Mouse (Mus musculus) neural tube, embryonic 12.5 days (tissue): ENCODE measurements around the gene Rpgrip1. TPM values are rescaled to one million over a fixed set of nuclear protein-coding genes. Genes with fewer than 3 reads are reported as not detected.

Experiments used
- ATAC-seq: fragments of 200-750 bp; cut with Nextera tagmentation; 2 replicates; pipeline ENCODE4 v1.8.0; 2017; ENCODE audit warnings: low read depth, mild to moderate bottlenecking, moderate TSS enrichment, moderate library complexity; ENCODE audit not compliant: low FRiP score
- H3K27ac ChIP-seq: fragments of 300-500 bp; sonication (generic); 2 replicates; pipeline ENCODE4 v1.5.1; 2016
- H3K27me3 ChIP-seq: fragments of 300-500 bp; sonication (generic); replicated peaks from 2 replicates; pipeline ENCODE4 v1.6.1; 2016; ENCODE audit warnings: mild to moderate bottlenecking
- H3K36me3 ChIP-seq: fragments of 300-500 bp; sonication (generic); 2 replicates; pipeline ENCODE4 v1.6.1; 2016; ENCODE audit warnings: mild to moderate bottlenecking
- H3K4me1 ChIP-seq: fragments of 300-500 bp; sonication (generic); 2 replicates; pipeline ENCODE4 v1.6.1; 2016
- H3K4me2 ChIP-seq: fragments of 300-500 bp; sonication (generic); replicated peaks from 2 replicates; pipeline ENCODE4 v1.6.1; 2016; ENCODE audit warnings: mild to moderate bottlenecking
- H3K4me3 ChIP-seq: fragments of 300-500 bp; sonication (generic); 2 replicates; pipeline ENCODE4 v1.5.1; 2016
- H3K9ac ChIP-seq: fragments of 300-500 bp; sonication (generic); 2 replicates; pipeline ENCODE4 v1.6.1; 2016; ENCODE audit warnings: mild to moderate bottlenecking
- H3K9me3 ChIP-seq: fragments of 300-500 bp; sonication (generic); 2 replicates; pipeline ENCODE4 v1.6.1; 2016; ENCODE audit warnings: mild to moderate bottlenecking
- WGBS: fragments of 180-500 bp; shearing (Covaris S2); methylation state at CpG from one replicate; pipeline ENCODE4 v1.1.7; 2016; 5-methylcytosine and 5-hydroxymethylcytosine counted together
- polyA plus RNA-seq: library from polyadenylated mRNA; unstranded; fragments of >200 nt; fragmentation: Nextera tagmentation; extraction: Ambion mirVana; gene quantifications from 2 replicates; pipeline ENCODE4 v1.2.1, GENCODE M21; 2016

Rpgrip1 gene
- polyA plus RNA-seq, 1 experiment from 2014 or later = 52.1 TPM

DNA sequence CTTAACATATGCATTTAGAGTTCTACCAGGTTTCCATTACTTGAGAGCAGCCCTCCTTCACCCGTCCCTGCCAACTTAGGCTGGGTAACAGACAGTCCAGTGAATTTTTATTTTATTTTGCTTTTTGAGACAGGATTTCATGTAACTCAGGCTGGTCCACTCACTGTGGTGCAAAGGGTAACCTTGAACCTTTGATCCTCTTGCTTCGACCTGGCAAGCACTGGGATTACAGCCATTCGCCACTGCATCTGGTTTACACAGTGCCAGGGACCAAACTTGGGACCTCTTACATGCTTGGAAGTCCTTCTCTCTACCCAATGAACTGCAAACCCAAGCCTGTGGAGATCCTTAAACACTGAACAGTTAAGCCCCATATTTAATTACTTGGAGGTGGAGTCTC lies 14.1 kb downstream of the Rpgrip1 start:
- WGBS = 94% methylated on average over 3 of the region's 3 CpGs
- Histone ChIP-seq H3K4me2 (no peak overlapping the region), H3K9me3 (no peaks in the 10 kb centered on the region), H3K4me3 (no peak overlapping the region), H3K4me1 (no peaks in the 10 kb centered on the region), H3K27me3 (0 out of 2 replicates have a peak, but pooled peaks cover 4% of the 10 kb centered on the region), H3K9ac (no peak overlapping the region), H3K36me3 (no peaks in the 10 kb centered on the region), H3K27ac (no peak overlapping the region)
- ATAC-seq = no peak

DNA sequence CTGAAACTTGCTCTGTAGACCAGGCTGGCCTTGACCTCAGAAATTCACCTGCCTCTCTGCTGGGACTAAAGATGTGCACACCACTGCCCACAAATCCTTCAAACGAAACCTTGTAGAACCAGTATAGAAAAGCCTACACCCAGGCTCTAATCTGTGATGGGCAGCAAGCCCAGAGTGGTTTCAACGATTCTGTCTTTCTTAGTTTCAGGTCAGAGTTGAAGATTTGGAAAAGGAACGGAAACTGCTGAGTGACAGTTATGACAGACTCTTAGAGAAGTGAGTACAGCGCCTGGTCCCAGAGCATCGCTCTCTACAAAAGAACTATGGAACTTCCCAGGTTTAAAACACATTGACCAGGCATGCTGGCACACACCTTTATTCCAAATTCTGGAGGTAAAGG lies 23.1 kb downstream of the Rpgrip1 start:
- no peak overlapping the region for H3K4me2 ChIP-seq
- no peak overlapping the region for H3K4me3 ChIP-seq
- no peak for ATAC-seq
- no peak overlapping the region for H3K27ac ChIP-seq
- H3K4me1 ChIP-seq = no peaks in the 10 kb centered on the region
- no peaks in the 10 kb centered on the region for H3K9me3 ChIP-seq
- no peak overlapping the region for H3K9ac ChIP-seq
- no peaks in the 10 kb centered on the region for H3K36me3 ChIP-seq
- no peaks in the 10 kb centered on the region for H3K27me3 ChIP-seq
- WGBS = 87% methylated on average over 5 of the region's 5 CpGs

DNA sequence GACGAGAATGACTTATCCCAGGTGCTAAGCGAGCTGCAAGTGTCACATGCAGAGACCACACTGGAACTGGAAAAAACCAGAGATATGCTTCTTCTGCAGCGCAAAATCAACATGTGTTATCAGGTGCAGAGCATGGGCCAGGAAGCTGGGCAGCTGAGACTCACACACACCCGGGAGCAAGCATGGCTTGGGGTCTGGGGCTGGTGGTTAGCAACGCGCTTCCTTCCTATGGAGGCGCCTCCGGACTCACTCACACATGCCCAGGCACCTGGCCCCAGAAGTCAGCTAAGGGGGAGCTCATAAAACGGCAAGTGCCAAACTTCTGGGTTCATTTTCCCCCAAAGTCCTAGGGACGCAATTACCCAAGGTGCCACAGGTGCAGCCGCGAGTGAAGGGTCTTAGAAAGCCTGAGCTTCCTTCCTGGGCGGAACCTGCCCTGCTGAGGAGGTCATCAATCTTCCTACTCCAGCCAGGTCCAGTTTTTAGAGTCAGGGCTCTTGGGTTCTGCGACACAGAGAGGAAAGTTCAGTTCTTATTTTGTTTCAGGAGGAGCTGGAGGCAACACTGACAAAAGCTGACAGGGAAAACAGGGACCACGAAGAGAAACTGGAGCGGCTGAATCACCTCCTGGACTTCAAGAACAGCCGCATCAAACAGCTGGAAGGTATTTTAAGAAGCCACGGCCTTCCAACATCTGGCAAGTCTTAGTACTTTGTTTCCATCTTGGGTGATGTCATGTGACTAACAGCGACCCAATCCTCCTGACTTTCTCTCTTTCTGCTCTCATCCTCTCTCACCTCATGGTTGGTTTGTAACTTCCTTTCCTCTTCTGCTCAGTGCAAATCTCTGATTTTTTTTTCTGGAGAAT lies 30.3 kb downstream of the Rpgrip1 start:
- no peaks in the 10 kb centered on the region for H3K36me3 ChIP-seq
- no peak overlapping the region for H3K9ac ChIP-seq
- no peak overlapping the region for H3K4me2 ChIP-seq
- no peak overlapping the region for H3K27ac ChIP-seq
- H3K27me3 ChIP-seq = no peaks in the 10 kb centered on the region
- H3K4me1 ChIP-seq = no peaks in the 10 kb centered on the region
- 59% methylated on average over 19 of the region's 19 CpGs for WGBS
- no peaks in the 10 kb centered on the region for H3K9me3 ChIP-seq
- no peak overlapping the region for H3K4me3 ChIP-seq
- no peak for ATAC-seq

DNA sequence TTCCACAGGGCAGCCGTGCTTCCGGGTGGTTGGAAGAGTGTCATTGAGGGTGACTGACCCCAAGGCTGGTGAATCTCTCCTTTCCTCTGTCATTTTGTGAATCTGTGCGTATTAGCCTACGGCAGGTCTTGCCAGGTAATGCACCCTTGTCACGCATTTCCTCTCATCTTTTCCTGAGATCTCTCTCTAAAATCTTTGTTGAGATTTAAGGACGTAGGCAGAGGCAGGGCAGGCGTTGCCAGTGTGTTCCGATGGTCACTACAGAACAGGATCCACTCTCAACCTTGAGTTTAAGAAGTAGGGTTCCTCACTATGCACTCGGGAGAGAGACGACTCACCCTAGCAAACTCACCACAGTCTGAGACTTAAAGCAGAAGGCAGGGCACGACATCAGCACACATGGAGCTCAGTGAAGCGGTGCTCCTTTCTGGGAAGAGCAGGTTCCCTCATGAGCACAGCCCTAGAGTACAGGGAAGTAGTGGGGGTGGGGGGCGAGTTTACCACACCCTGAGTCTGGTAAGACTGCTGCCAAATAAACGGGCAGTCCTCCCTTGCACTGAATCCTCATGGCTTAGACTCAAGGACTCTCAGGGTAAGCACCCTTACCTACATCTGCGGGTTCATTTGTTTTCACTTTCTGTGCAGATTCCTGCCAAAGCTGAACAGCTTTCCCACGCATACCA lies 31.1 kb downstream of the Rpgrip1 start:
- WGBS = 78% methylated on average over 16 of the region's 16 CpGs

DNA sequence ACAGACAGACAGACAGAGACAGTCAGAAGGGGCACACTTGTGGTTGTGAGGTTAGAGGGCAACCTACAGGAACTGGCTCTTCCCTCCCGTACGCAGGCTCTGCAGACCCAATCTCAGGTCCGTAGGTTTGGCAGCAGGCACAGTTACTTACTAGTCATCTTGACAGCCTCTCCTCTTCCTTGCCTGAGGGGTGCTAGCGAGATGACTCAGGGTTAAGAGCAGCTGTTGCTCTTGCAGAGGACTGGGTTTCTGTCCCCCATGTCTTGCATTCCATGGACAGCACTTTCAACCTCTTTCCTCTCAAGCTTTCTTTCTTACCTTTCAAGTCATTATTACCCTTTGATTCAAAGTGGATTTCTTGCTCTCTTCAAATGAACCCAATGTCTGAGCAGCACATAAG lies 33.7 kb downstream of the Rpgrip1 start:
- Histone ChIP-seq H3K9me3 (no peaks in the 10 kb centered on the region), H3K4me2 (no peak overlapping the region), H3K27me3 (no peaks in the 10 kb centered on the region), H3K4me1 (no peaks in the 10 kb centered on the region), H3K9ac (no peak overlapping the region), H3K27ac (no peak overlapping the region), H3K36me3 (no peaks in the 10 kb centered on the region), H3K4me3 (no peak overlapping the region)
- WGBS = 86% methylated on average over 4 of the region's 4 CpGs
- no peak for ATAC-seq

More for the DNA sequence above, 31.1 kb downstream of the Rpgrip1 start:
- no peaks in the 10 kb centered on the region for H3K9me3 ChIP-seq
- ATAC-seq = no peak
- no peak overlapping the region for H3K27ac ChIP-seq
- no peak overlapping the region for H3K4me2 ChIP-seq
- no peaks in the 10 kb centered on the region for H3K27me3 ChIP-seq
- H3K4me1 ChIP-seq = no peaks in the 10 kb centered on the region
- no peaks in the 10 kb centered on the region for H3K36me3 ChIP-seq
- no peak overlapping the region for H3K4me3 ChIP-seq
- H3K9ac ChIP-seq = no peak overlapping the region

DNA sequence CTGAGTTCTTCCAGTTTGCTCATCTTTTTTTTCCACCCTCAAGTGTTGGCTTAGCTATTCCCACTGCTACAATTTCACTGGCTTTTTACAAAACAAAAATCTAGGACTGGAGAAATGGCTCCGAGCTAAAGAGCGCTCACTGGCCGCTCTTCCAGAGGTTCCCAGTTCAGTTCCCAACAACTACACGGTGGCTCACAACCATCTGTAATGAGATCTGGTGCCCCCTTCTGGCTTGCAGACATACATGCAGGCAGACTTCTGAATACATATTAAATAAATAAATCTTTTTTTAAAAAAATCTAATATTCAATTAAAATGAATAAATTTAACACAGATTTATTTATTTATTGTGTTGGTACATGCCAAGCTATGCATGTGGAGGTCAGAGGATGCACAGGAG lies 36.0 kb downstream of the Rpgrip1 start:
- Histone ChIP-seq H3K9me3 (no peaks in the 10 kb centered on the region), H3K4me1 (no peaks in the 10 kb centered on the region), H3K9ac (no peak overlapping the region), H3K36me3 (no peaks in the 10 kb centered on the region), H3K27ac (no peak overlapping the region), H3K4me2 (no peak overlapping the region), H3K27me3 (no peaks in the 10 kb centered on the region), H3K4me3 (no peak overlapping the region)
- WGBS = 65% methylated on average over 4 of the region's 4 CpGs
- no peak for ATAC-seq

DNA sequence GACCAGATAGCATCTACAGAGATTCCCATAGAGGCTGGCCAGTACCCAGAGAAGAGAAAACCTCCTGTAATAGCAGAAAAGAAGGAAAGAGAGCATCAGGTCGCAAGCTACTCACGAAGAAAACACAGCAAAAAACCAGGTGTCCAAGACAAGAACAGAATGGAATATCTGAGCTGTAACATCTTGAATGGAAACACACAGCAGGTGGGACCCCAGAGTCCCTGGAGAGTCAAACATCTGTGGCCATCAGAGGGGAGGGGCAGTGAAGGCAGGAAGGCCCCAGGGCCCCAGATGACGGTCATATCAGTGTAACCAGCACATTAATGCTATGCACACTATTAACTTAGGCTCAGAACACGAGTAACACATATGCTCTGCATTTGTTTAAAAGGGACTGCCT lies 39.4 kb downstream of the Rpgrip1 start:
- Histone ChIP-seq H3K4me2 (no peak overlapping the region), H3K9ac (no peak overlapping the region), H3K4me3 (no peak overlapping the region), H3K36me3 (no peaks in the 10 kb centered on the region), H3K4me1 (no peaks in the 10 kb centered on the region), H3K9me3 (no peaks in the 10 kb centered on the region), H3K27ac (no peak overlapping the region), H3K27me3 (no peaks in the 10 kb centered on the region)
- WGBS = 58% methylated on average over 4 of the region's 4 CpGs
- ATAC-seq = no peak

DNA sequence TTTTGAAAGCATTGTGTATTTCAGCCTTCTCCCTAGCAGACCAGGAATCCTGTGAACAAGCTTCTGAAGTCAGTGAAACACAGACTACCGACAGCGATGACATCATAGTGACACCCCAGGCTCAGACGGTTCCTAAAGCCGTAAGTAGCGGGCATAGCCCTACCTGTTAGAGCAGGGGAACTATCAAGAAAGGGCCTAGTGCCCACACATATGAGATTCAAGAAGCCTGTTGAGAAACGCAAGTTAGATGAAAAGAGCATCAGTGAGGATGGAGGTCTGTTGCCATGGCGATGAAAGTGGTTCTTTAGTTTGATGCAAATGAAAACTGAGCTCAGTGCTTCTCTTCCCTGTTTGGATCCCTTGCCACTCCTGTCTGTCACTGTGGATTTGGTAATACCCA lies 41.7 kb downstream of the Rpgrip1 start:
- H3K9me3 ChIP-seq = no peaks in the 10 kb centered on the region
- no peaks in the 10 kb centered on the region for H3K4me1 ChIP-seq
- H3K9ac ChIP-seq = no peak overlapping the region
- H3K4me2 ChIP-seq = no peak overlapping the region
- H3K27ac ChIP-seq = no peak overlapping the region
- no peak for ATAC-seq
- WGBS = 36% methylated on average over 7 of the region's 7 CpGs
- H3K36me3 ChIP-seq = no peaks in the 10 kb centered on the region
- no peak overlapping the region for H3K4me3 ChIP-seq
- no peaks in the 10 kb centered on the region for H3K27me3 ChIP-seq

DNA sequence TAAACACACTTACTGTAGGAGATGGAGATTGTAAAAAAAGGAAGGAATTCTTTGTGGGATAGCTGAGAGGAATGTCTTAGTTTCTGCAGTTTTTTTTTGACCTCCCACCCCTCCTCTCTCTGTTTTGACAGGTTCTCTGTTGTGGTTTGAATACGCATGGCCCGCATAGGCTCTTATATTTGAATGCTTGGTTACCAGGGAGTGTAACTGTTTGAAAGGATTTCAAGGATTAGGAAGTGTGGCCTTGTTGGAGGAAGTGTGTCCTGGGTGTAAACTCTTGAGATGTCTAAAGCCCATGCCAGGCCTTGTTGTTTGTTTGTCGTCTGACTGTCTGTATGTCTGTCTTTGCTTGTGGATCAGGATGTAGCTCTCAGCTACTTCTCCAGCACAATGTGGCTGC lies 42.1 kb downstream of the Rpgrip1 start:
- ATAC-seq = no peak
- Histone ChIP-seq H3K27me3 (no peaks in the 10 kb centered on the region), H3K9ac (no peak overlapping the region), H3K36me3 (0 out of 2 replicates have a peak, but pooled peaks cover under 1% of the 10 kb centered on the region), H3K4me3 (no peak overlapping the region), H3K4me2 (no peak overlapping the region), H3K9me3 (no peaks in the 10 kb centered on the region), H3K4me1 (no peaks in the 10 kb centered on the region), H3K27ac (no peak overlapping the region)
- 51% methylated on average over 3 of the region's 3 CpGs for WGBS

DNA sequence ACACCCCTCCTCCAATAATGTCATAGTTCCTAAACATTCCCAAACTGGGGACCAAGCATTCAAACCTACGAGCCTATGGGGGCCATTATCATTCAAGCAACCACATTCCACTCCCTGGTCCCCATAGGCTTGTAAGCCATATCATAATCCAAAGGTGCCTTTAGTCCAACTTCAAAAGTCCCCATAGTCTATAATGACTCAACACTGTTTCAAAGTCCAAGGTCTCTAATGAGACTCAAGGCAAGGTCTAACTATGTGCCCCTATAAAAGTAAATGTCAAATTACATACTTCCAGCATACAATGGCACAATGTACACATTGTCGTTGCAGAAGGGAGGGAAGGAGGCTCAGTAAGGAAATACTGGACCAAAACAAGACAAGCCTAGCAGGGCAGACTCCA lies 44.5 kb downstream of the Rpgrip1 start:
- H3K36me3 ChIP-seq = peaks cover 24% of the 10 kb centered on the region
- no peak overlapping the region for H3K4me3 ChIP-seq
- H3K27me3 ChIP-seq = no peaks in the 10 kb centered on the region
- no peak overlapping the region for H3K9ac ChIP-seq
- WGBS = 96% methylated on average over 2 of the region's 2 CpGs
- H3K4me1 ChIP-seq = no peaks in the 10 kb centered on the region
- H3K9me3 ChIP-seq = no peaks in the 10 kb centered on the region
- no peak overlapping the region for H3K4me2 ChIP-seq
- no peak overlapping the region for H3K27ac ChIP-seq
- ATAC-seq = no peak

DNA sequence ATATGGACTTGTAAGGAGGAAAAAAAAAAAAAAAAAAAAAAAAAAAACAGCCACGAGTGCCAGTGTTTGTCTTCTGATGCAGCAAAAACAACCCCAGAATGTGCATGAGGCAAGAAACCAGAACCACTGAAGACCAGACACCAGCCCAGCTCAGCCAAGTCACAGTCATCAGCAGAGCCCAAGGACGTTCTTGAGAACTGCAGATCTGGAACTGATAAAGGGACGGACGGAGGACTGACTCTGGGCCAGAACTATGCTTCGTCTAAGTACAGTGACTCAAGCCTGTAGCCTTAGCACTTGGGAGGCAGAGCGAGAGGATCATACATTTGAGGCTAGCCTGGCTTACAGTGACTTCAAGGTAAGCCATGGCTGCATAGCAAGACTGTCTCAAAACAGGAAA lies 50.4 kb downstream of the Rpgrip1 start:
- 93% methylated on average over 6 of the region's 6 CpGs for WGBS
- Histone ChIP-seq H3K4me3 (no peak overlapping the region), H3K9me3 (no peaks in the 10 kb centered on the region), H3K36me3 (peaks cover 78% of the 10 kb centered on the region), H3K4me1 (no peaks in the 10 kb centered on the region), H3K27ac (no peak overlapping the region), H3K9ac (no peak overlapping the region), H3K27me3 (no peaks in the 10 kb centered on the region), H3K4me2 (no peak overlapping the region)
- no peak for ATAC-seq

DNA sequence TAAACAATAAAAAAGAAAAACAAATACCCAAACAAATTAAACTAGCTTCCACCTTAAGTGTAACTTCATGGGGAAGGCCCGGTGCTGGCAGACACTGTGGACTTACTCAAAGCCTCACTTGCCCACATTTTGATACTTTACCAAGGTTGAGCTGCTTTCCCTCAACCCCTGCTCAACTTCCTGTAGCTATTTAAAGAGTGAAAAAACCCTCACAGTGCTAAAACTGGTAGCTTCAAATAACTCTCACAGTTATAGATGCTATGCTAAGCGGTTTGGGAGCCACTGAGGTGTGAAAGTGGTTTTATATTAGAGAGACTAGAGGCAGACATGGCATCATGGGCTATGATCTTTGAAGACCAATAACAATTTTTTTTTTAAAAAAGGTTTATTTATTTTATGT lies 56.1 kb downstream of the Rpgrip1 start:
- Histone ChIP-seq H3K4me3 (no peak overlapping the region), H3K4me2 (no peak overlapping the region), H3K36me3 (peaks cover 69% of the 10 kb centered on the region), H3K27me3 (no peaks in the 10 kb centered on the region), H3K9ac (no peak overlapping the region), H3K9me3 (no peaks in the 10 kb centered on the region), H3K4me1 (no peaks in the 10 kb centered on the region), H3K27ac (no peak overlapping the region)
- WGBS = 94% methylated on average over 2 of the region's 2 CpGs
- ATAC-seq = no peak

DNA sequence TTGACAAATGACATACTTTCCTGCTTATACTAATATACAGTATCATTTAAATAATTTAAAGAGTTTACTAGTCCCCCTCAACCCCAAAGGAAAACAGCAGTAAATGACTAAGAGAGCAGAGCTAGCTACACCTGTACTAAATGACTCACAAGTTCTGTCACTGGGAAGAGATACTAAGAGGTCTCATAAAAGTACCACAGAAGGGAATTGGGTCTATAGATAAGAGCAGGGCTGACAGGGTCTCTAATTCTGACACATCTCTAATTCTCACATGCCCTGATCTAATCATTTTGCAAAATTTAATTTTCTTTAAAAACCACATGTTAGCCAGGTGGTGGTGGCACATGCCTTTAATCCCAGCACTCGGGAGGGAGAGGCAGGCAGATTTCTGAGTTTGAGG lies 78.3 kb downstream of the Rpgrip1 start:
- no peak for ATAC-seq
- Histone ChIP-seq H3K27ac (no peak overlapping the region), H3K36me3 (peaks cover 12% of the 10 kb centered on the region), H3K27me3 (no peaks in the 10 kb centered on the region), H3K9ac (no peak overlapping the region), H3K4me2 (no peak overlapping the region), H3K4me1 (no peaks in the 10 kb centered on the region), H3K4me3 (no peak overlapping the region), H3K9me3 (no peaks in the 10 kb centered on the region)
- 92% methylated on average over 1 of the region's 1 CpGs for WGBS
